Mouse (Mus musculus) heart, adult 2 months (tissue): Measurements from ENCODE around the gene Map2k4.

Experiments used
- CTCF ChIP-seq: fragments of 200-600 bp; IDR thresholded peaks from 2 replicates; pipeline ENCODE4 v1.8.1; 2022; ENCODE audit warnings: antibody characterized with exemption, mild to moderate bottlenecking, moderate library complexity
- EP300 ChIP-seq: fragments of 200-500 bp; IDR thresholded peaks from 2 replicates; pipeline ENCODE4 v1.6.1; 2011; ENCODE audit warnings: low read depth, low read length, control low read depth; ENCODE audit not compliant: insufficient read depth
- POLR2A ChIP-seq: fragments of 200-500 bp; IDR thresholded peaks from 2 replicates; pipeline ENCODE4 v1.6.1; 2011; ENCODE audit warnings: mild to moderate bottlenecking, low read depth, low read length, control low read depth; ENCODE audit not compliant: insufficient read depth

GRCm38 (mm10) chr11:65653932-65654331 lies 134.2 kb downstream of the Map2k4 start:
- TF ChIP-seq POLR2A, result no peak
- TF ChIP-seq CTCF, result no peak
- no peak for TF ChIP-seq EP300
